22 mouse cellular contexts compared by ENCODE assay signal in genomic region chr3:55949994-55950393, GRCm38 (mm10).
DNase-seq lines count a peak whose midpoint lies in the region; ATAC-seq and TF ChIP-seq lines count a peak whose summit lies in the region.
"Had no signal": no experiment of that assay in that cellular context is flagged by ENCODE, and none has a peak within 500 bp of the region (broad histone marks: within the 10 kb centered on the region; RNA-seq: fewer than 3 reads in every experiment).

No protein-coding gene starts in this region.

- TF ChIP-seq POLR2A in brain, embryonic 14.5 days (IDR thresholded peaks at IDR 0.05; ENCODE audit: borderline replicate concordance, extremely low read depth, insufficient read depth, insufficient read length, poor library complexity, severe bottlenecking): no peak

- DNase-seq in hindbrain, postnatal 0 days (ENCODE audit: low spot score): no peak
- peak; percentile 20 for DNase-seq in brain, embryonic 14.5 days (ENCODE audit: low read depth)
- no peak for DNase-seq in layer of hippocampus, adult 9-11 months
- DNase-seq in adrenal gland, postnatal 14 days: no peak
- DNase-seq: adrenal gland, postnatal 25 days; cerebellum, adult 2 months; cerebellum, postnatal 10 days; forebrain, postnatal 0 days; gastrocnemius, postnatal 14 days; heart, adult 2 months; heart, postnatal 14 days had no signal

- WGBS in hindbrain, embryonic 13.5 days: 66% methylated on average over 5 of the region's 5 CpGs
- 79% methylated on average over 5 of the region's 5 CpGs for WGBS in hindbrain, postnatal 0 days
- 64% methylated on average over 5 of the region's 5 CpGs for WGBS in intestine, embryonic 16.5 days
- 20% methylated on average over 5 of the region's 5 CpGs for WGBS in neural tube, embryonic 15.5 days

- H3K4me3 ChIP-seq in hindbrain, embryonic 13.5 days: no peak overlapping the region
- H3K4me3 ChIP-seq in hindbrain, postnatal 0 days (ENCODE audit: low read length): no peak overlapping the region
- H3K4me3 ChIP-seq in intestine, embryonic 16.5 days (ENCODE audit: low read length): no peak overlapping the region
- no peak overlapping the region for H3K4me3 ChIP-seq in neural tube, embryonic 15.5 days (replicated peaks)
- H3K4me3 ChIP-seq: embryonic facial prominence, embryonic 10.5 days; heart, adult 2 months; heart, embryonic 15.5 days; hindbrain, embryonic 10.5 days had no signal

- no peak for TF ChIP-seq CTCF in hindbrain, postnatal 0 days (IDR thresholded peaks at IDR 0.05; ENCODE audit: low read depth)
- no peak for TF ChIP-seq CTCF in brain, embryonic 14.5 days (IDR thresholded peaks at IDR 0.05; ENCODE audit: borderline replicate concordance, extremely low read depth, insufficient read depth, insufficient read length)

- H3K9ac ChIP-seq in hindbrain, embryonic 13.5 days: no peak overlapping the region
- H3K9ac ChIP-seq in hindbrain, postnatal 0 days (replicated peaks; ENCODE audit: low read length): no peak overlapping the region
- no peak overlapping the region for H3K9ac ChIP-seq in intestine, embryonic 16.5 days (ENCODE audit: low read depth, low read length)
- H3K9ac ChIP-seq in neural tube, embryonic 15.5 days (replicated peaks): no peak overlapping the region
- H3K9ac ChIP-seq: forebrain, postnatal 0 days; heart, embryonic 15.5 days had no signal

- H3K27ac ChIP-seq in hindbrain, embryonic 13.5 days: peak overlapping the region; percentile 58; the same call in 1 of the 2 replicates
- H3K27ac ChIP-seq in hindbrain, postnatal 0 days: no peak overlapping the region
- no peak overlapping the region for H3K27ac ChIP-seq in intestine, embryonic 16.5 days (ENCODE audit: low read length)
- peak overlapping the region; percentile 28; the same call in 1 of the 2 replicates for H3K27ac ChIP-seq in neural tube, embryonic 15.5 days (replicated peaks)
- H3K27ac ChIP-seq: embryonic facial prominence, embryonic 10.5 days; heart, adult 2 months; heart, embryonic 15.5 days; hindbrain, embryonic 10.5 days had no signal

- no peak overlapping the region for H3K4me2 ChIP-seq in hindbrain, embryonic 13.5 days
- no peak overlapping the region for H3K4me2 ChIP-seq in hindbrain, postnatal 0 days (ENCODE audit: low read depth, low read length)
- no peak overlapping the region for H3K4me2 ChIP-seq in intestine, embryonic 16.5 days (ENCODE audit: low read depth, low read length)
- no peak overlapping the region for H3K4me2 ChIP-seq in neural tube, embryonic 15.5 days
- H3K4me2 ChIP-seq: heart, embryonic 11.5 days; heart, embryonic 15.5 days had no signal

- no peaks in the 10 kb centered on the region for H3K9me3 ChIP-seq in hindbrain, embryonic 13.5 days
- H3K9me3 ChIP-seq in hindbrain, postnatal 0 days (ENCODE audit: low read length): no peaks in the 10 kb centered on the region
- H3K9me3 ChIP-seq in intestine, embryonic 16.5 days (ENCODE audit: control insufficient read depth, low read length): no peaks in the 10 kb centered on the region
- no peaks in the 10 kb centered on the region for H3K9me3 ChIP-seq in neural tube, embryonic 15.5 days (replicated peaks)
- H3K9me3 ChIP-seq: embryonic facial prominence, embryonic 10.5 days; heart, embryonic 15.5 days; hindbrain, embryonic 10.5 days had no signal

- no peaks in the 10 kb centered on the region for H3K4me1 ChIP-seq in hindbrain, embryonic 13.5 days (replicated peaks)
- no peaks in the 10 kb centered on the region for H3K4me1 ChIP-seq in hindbrain, postnatal 0 days (ENCODE audit: insufficient read depth, low read length)
- no peaks in the 10 kb centered on the region for H3K4me1 ChIP-seq in intestine, embryonic 16.5 days (ENCODE audit: control insufficient read depth, insufficient read depth, low read length)
- no peaks in the 10 kb centered on the region for H3K4me1 ChIP-seq in neural tube, embryonic 15.5 days
- H3K4me1 ChIP-seq: embryonic facial prominence, embryonic 10.5 days; heart, embryonic 15.5 days; hindbrain, embryonic 10.5 days had no signal

- 0 out of 2 replicates have a peak, but pooled peaks have one; percentile 32 for ATAC-seq in hindbrain, embryonic 13.5 days (ENCODE audit: low FRiP score)
- ATAC-seq in hindbrain, postnatal 0 days: no peak
- ATAC-seq in intestine, embryonic 16.5 days: peak; percentile 78
- peak; percentile 66; the same call in 1 of the 2 replicates for ATAC-seq in neural tube, embryonic 15.5 days (ENCODE audit: low FRiP score)
- ATAC-seq: activated CD4-positive, CD25-positive, alpha-beta regulatory T cell, adult 4 months; forebrain, postnatal 0 days; inflammation-experienced regulatory T-cells, adult 6 months; Patski had no signal

- H3K36me3 ChIP-seq in hindbrain, embryonic 13.5 days: peaks cover 29% of the 10 kb centered on the region
- peaks cover 4% of the 10 kb centered on the region; the same call in 1 of the 2 replicates for H3K36me3 ChIP-seq in hindbrain, postnatal 0 days (ENCODE audit: insufficient read depth, low read length)
- H3K36me3 ChIP-seq in intestine, embryonic 16.5 days (ENCODE audit: control insufficient read depth, insufficient read depth, low read length): no peaks in the 10 kb centered on the region
- 0 out of 2 replicates have a peak, but pooled peaks cover 8% of the 10 kb centered on the region for H3K36me3 ChIP-seq in neural tube, embryonic 15.5 days
- H3K36me3 ChIP-seq: heart, embryonic 15.5 days had no signal

- H3K27me3 ChIP-seq in hindbrain, embryonic 13.5 days: no peaks in the 10 kb centered on the region
- no peaks in the 10 kb centered on the region for H3K27me3 ChIP-seq in hindbrain, postnatal 0 days (ENCODE audit: insufficient read depth, low read length)
- no peaks in the 10 kb centered on the region for H3K27me3 ChIP-seq in intestine, embryonic 16.5 days (replicated peaks; ENCODE audit: control insufficient read depth, insufficient read depth, low read length)
- no peaks in the 10 kb centered on the region for H3K27me3 ChIP-seq in neural tube, embryonic 15.5 days (replicated peaks)
- H3K27me3 ChIP-seq: CH12.LX; heart, embryonic 15.5 days; Patski had no signal

Comparison
In these comparisons a context has a peak if more than half of its experiments do, and no peak if none do; other contexts are left out.
1. H3K27ac ChIP-seq: peak in hindbrain, embryonic 13.5 days (single experiment) and neural tube, embryonic 15.5 days (single experiment); none in hindbrain, postnatal 0 days (single experiment) and intestine, embryonic 16.5 days (single experiment).